Mouse (Mus musculus) E14TG2a.4 (cell line): ENCODE data around the gene Mthfd2.

Source experiments
- CTCF ChIP-seq: conservative IDR thresholded peaks from 2 replicates; pipeline ENCODE4 v1.5.1; 2014; ENCODE audit warnings: low read length
- NANOG ChIP-seq: IDR thresholded peaks from 2 replicates; pipeline ENCODE4 v1.6.1; 2014; ENCODE audit warnings: borderline replicate concordance, low read length, mixed read lengths
- POU5F1 ChIP-seq: IDR thresholded peaks from 2 replicates; pipeline ENCODE4 v1.6.1; 2014; ENCODE audit warnings: low read length, borderline replicate concordance

GRCm38 (mm10) chr6:83347916-83348315, 22.2 kb upstream of the Mthfd2 start:
- TF ChIP-seq CTCF (no peak), NANOG (no peak), POU5F1 (no peak)
